Mouse (Mus musculus) midbrain, embryonic 14.5 days (tissue): Measurements from ENCODE around the gene Dnaaf2. TPM values are rescaled to one million over a fixed set of nuclear protein-coding genes. Genes with fewer than 3 reads are reported as not detected.

Experiments used
- ATAC-seq: fragments of 200-750 bp; cut with Nextera tagmentation; 2 replicates; pipeline ENCODE4 v1.8.0; 2017; ENCODE audit warnings: moderate number of reproducible peaks, moderate library complexity; ENCODE audit not compliant: low FRiP score, low TSS enrichment
- DNase-seq: peaks from one replicate; pipeline ENCODE4 v3.0.0-alpha.2; 2015
- H3K27ac ChIP-seq: fragments of 300-500 bp; sonication (generic); replicated peaks from 2 replicates; pipeline ENCODE4 v1.5.1; 2014; ENCODE audit warnings: mild to moderate bottlenecking, low read depth, low read length, moderate library complexity
- H3K27me3 ChIP-seq: fragments of 300-500 bp; sonication (generic); 2 replicates; pipeline ENCODE4 v1.6.1; 2014; ENCODE audit warnings: low read length, control low read depth, mixed read lengths; ENCODE audit not compliant: control insufficient read depth, insufficient read depth
- H3K36me3 ChIP-seq: fragments of 300-500 bp; sonication (generic); 2 replicates; pipeline ENCODE4 v1.6.1; 2014; ENCODE audit warnings: low read length, control low read depth; ENCODE audit not compliant: control insufficient read depth, insufficient read depth
- H3K4me1 ChIP-seq: fragments of 300-500 bp; sonication (generic); 2 replicates; pipeline ENCODE4 v1.6.1; 2014; ENCODE audit warnings: mild to moderate bottlenecking, antibody characterized with exemption, low read length, control low read depth; ENCODE audit not compliant: control insufficient read depth, insufficient read depth
- H3K4me2 ChIP-seq: fragments of 300-500 bp; sonication (generic); 2 replicates; pipeline ENCODE4 v1.6.1; 2014; ENCODE audit warnings: mild to moderate bottlenecking, low read length, moderate library complexity
- H3K4me3 ChIP-seq: fragments of 300-500 bp; sonication (generic); replicated peaks from 2 replicates; pipeline ENCODE4 v1.5.1; 2014; ENCODE audit warnings: low read depth, low read length
- H3K9ac ChIP-seq: fragments of 300-500 bp; sonication (generic); replicated peaks from 2 replicates; pipeline ENCODE4 v1.6.1; 2014; ENCODE audit warnings: mild to moderate bottlenecking, low read length, moderate library complexity
- H3K9me3 ChIP-seq: fragments of 300-500 bp; sonication (generic); 2 replicates; pipeline ENCODE4 v1.6.1; 2016; ENCODE audit warnings: low read length, control low read depth, mixed read lengths; ENCODE audit not compliant: control insufficient read depth
- WGBS: fragments of 180-500 bp; shearing (Covaris S2); extraction: QIAGEN DNeasy Blood & Tissue Kit; methylation state at CpG from one replicate; pipeline ENCODE4 v1.1.7; 2014; 5-methylcytosine and 5-hydroxymethylcytosine counted together
- microRNA-seq: library from miRNA; unstranded; fragments of <30 nt; microRNA quantifications from one replicate; pipeline ENCODE4, GENCODE M21; 2016
- polyA plus RNA-seq: library from polyadenylated mRNA; unstranded; fragments of >200 nt; fragmentation: Nextera tagmentation; extraction: Ambion mirVana; gene quantifications from 2 replicates; pipeline ENCODE4 v1.2.1, GENCODE M21; 2014

Dnaaf2 gene
- polyA plus RNA-seq, 1 experiment from 2014 or later: 7.6 TPM

DNA sequence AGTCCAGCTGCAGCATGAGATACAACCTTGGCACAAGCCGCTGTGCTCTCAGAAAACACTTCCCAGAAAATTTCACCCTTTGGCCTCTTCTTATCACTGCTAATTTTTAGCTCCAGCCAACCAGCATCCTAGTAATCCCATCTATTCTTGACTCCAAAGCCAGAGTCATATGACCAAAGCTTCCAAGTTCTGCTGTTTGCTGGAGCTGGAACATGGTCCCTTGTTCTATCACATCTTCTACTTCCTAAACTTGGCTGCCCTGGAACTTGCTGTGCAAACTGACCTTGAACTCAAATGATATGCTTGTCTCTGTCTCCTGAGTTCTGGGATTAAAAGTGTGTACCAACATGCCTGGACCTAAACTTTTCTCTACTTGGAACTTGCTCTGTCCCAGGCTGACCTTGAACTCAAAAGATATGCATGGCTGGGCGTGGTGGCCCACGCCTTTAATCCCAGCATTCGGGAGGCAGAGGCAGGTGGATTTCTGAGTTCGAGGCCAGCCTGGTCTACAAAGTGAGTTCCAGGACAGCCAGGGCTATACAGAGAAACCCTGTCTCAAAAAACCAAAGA, 51.0 kb downstream of the Dnaaf2 start:
- Histone ChIP-seq H3K4me2 (no peak overlapping the region), H3K27me3 (no peaks in the 10 kb centered on the region)

DNA sequence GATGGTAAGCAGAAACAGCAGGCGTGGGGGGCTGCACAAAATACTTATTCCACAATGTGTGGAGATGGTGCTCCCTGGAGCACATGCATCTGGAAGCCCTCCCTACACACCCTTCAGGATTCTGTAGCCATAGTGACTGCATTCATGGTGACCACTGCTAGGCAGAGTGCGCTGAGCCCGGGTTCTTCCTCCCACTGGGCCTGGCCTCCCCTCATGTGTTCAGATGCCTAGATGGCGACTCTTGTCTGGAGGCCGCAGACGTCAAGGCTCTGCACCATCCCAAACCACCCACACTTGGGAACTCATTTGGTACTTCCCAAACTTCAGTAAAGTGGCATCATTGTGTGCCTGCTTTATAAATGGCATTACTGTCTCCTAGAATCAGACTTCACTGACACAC, 54.8 kb downstream of the Dnaaf2 start:
- WGBS: 68% methylated on average over 6 of the region's 6 CpGs
- Histone ChIP-seq H3K4me2 (no peak overlapping the region), H3K27ac (no peak overlapping the region), H3K9me3 (no peaks in the 10 kb centered on the region), H3K4me3 (no peak overlapping the region), H3K27me3 (no peaks in the 10 kb centered on the region), H3K4me1 (no peaks in the 10 kb centered on the region), H3K36me3 (no peaks in the 10 kb centered on the region), H3K9ac (no peak overlapping the region)
- ATAC-seq: no peak
- DNase-seq: no peak

More for the DNA sequence above, 51.0 kb downstream of the Dnaaf2 start:
- WGBS: 91% methylated on average over 5 of the region's 5 CpGs
- no peak for ATAC-seq
- Histone ChIP-seq H3K9ac (no peak overlapping the region), H3K36me3 (no peaks in the 10 kb centered on the region), H3K9me3 (no peaks in the 10 kb centered on the region), H3K27ac (no peak overlapping the region), H3K4me3 (no peak overlapping the region), H3K4me1 (no peaks in the 10 kb centered on the region)
- DNase-seq: no peak

DNA sequence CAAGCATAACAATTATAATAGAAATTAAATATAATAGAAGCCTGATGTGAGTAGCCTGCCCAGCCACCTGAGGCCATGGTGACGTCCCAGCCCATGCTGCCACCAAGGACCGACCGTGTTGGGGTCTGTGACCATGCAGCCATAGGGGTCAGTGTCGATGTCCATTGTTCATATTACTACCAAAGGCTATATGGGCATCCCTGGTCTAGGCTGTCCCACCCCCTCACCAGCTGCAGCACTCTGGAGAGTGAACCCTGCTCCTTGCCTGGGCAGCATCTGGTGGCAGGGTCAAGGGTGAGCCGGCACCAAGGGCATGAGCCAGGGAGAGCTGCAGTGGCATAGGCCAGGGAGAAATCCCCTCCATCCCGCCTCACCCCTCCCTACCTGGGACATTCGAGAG, 58.4 kb downstream of the Dnaaf2 start:
- Histone ChIP-seq H3K9me3 (no peaks in the 10 kb centered on the region), H3K4me2 (no peak overlapping the region), H3K36me3 (no peaks in the 10 kb centered on the region), H3K4me3 (no peak overlapping the region), H3K4me1 (no peaks in the 10 kb centered on the region), H3K9ac (no peak overlapping the region), H3K27ac (no peak overlapping the region), H3K27me3 (no peaks in the 10 kb centered on the region)
- 87% methylated on average over 7 of the region's 7 CpGs for WGBS
- DNase-seq (no peak), ATAC-seq (peak; percentile 53; the same call in 1 of the 2 replicates)

DNA sequence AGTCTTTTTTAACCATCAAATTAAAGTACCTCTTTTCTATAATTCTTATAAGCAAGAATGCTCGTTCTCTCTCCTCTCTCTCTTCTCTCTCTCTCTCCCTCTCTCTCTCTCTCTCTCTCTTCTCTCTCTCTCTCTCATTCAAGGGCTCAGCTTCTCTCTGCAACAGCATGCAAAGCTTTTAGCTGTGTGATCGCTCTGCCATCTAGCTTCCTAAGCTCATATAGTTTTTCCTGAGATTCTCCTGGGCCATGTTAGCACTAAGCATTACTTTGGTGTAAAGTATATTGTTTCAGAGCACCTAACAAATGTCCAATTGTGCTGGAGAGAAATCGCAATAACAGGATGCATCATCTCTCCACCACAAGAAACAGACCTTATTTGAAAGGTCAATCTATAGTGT, 59.0 kb downstream of the Dnaaf2 start:
- DNase-seq: no peak
- H3K4me3 ChIP-seq: no peak overlapping the region
- H3K27me3 ChIP-seq: no peaks in the 10 kb centered on the region
- H3K27ac ChIP-seq: no peak overlapping the region
- H3K9me3 ChIP-seq: no peaks in the 10 kb centered on the region
- no peaks in the 10 kb centered on the region for H3K36me3 ChIP-seq
- WGBS: 97% methylated on average over 3 of the region's 3 CpGs
- ATAC-seq: no peak
- no peak overlapping the region for H3K4me2 ChIP-seq
- H3K9ac ChIP-seq: no peak overlapping the region
- H3K4me1 ChIP-seq: no peaks in the 10 kb centered on the region

Small RNA genes within 50 kb of the gene (microRNA-seq; reads per million reads assigned to microRNA genes)
- gene Gm47287: not detected
- 1.6 reads per million, percentile 6 among the genes with 10 or more reads in this experiment for gene Gm47295

Other genes starting within 250 kb of the Dnaaf2 start
- 1,138 and 1,407 TPM in 2 replicates for gene Rps29, start 39.2 kb downstream of the Dnaaf2 start, polyA plus RNA-seq
- 4.3 and 5.5 TPM in 2 replicates for gene Lrr1, start 29.6 kb downstream of the Dnaaf2 start, polyA plus RNA-seq
- 340 and 383 TPM in 2 replicates for gene Rpl36al, start 14.3 kb downstream of the Dnaaf2 start, polyA plus RNA-seq
- gene Mgat2, start 14.3 kb downstream of the Dnaaf2 start, polyA plus RNA-seq: 37.6 and 39.9 TPM in 2 replicates
- gene Gm49383, start 1.3 kb downstream of the Dnaaf2 start, polyA plus RNA-seq: 12.7 and 15.0 TPM in 2 replicates
- 11.7 and 13.8 TPM in 2 replicates for gene Gm49384, start 5.8 kb upstream of the Dnaaf2 start, polyA plus RNA-seq
- 4.0 and 4.6 TPM in 2 replicates for gene Pole2, start 29.8 kb upstream of the Dnaaf2 start, polyA plus RNA-seq
- gene Klhdc1, start 42.7 kb upstream of the Dnaaf2 start, polyA plus RNA-seq: 17.5 and 18.5 TPM in 2 replicates
- gene Klhdc2, start 98.3 kb upstream of the Dnaaf2 start, polyA plus RNA-seq: 313 and 329 TPM in 2 replicates
- 78.8 and 87.1 TPM in 2 replicates for gene Nemf, start 158.7 kb upstream of the Dnaaf2 start, polyA plus RNA-seq
- 34.5 and 34.7 TPM in 2 replicates for gene Arf6, start 173.7 kb upstream of the Dnaaf2 start, polyA plus RNA-seq
- 0.51 and 0.53 TPM in 2 replicates for gene Gm9887, start 174.0 kb upstream of the Dnaaf2 start, polyA plus RNA-seq